Mouse (Mus musculus) T-cell, adult 2 months (primary cell): ENCODE results near the gene Dvl1.

Source experiments
- DNase-seq: peaks from one replicate; pipeline ENCODE4 v3.0.0; 2022; ENCODE audit warnings: low spot score

Dvl1 gene

GRCm38 (mm10) chr4:155846871-155847578 lies at the start of gene Dvl1:
TSS of gene Dvl1 (plus strand) at chr4:155847402.
- DNase-seq: peak; percentile 93

GRCm38 (mm10) chr4:155802075-155802474 lies 45.1 kb upstream of the Dvl1 start:
- DNase-seq: no peak

GRCm38 (mm10) chr4:155802741-155803339 lies 44.4 kb upstream of the Dvl1 start, which contains the start of gene Mrpl20:
TSS of gene Mrpl20 (plus strand) at chr4:155802878.
- peak; percentile 40 for DNase-seq

GRCm38 (mm10) chr4:155803340-155804041 lies 43.7 kb upstream of the Dvl1 start:
- DNase-seq: peak; percentile 95

GRCm38 (mm10) chr4:155807841-155808240 lies 39.4 kb upstream of the Dvl1 start:
- no peak for DNase-seq

GRCm38 (mm10) chr4:155811929-155812664 lies 35.1 kb upstream of the Dvl1 start, which contains the start of gene Ccnl2:
TSS of gene Ccnl2 (plus strand) at chr4:155812489.
- peak; percentile 95 for DNase-seq

GRCm38 (mm10) chr4:155812665-155813181 lies 34.5 kb upstream of the Dvl1 start:
- DNase-seq: peak; percentile 33

GRCm38 (mm10) chr4:155817533-155817932 lies 29.7 kb upstream of the Dvl1 start:
- no peak for DNase-seq

- peak; percentile 46 for DNase-seq
These were observed 26.2 kb upstream of the Dvl1 start for GRCm38 (mm10) chr4:155821025-155821424.

GRCm38 (mm10) chr4:155823443-155823842 lies 23.8 kb upstream of the Dvl1 start:
- no peak for DNase-seq

GRCm38 (mm10) chr4:155829866-155830265 lies 17.3 kb upstream of the Dvl1 start:
- no peak for DNase-seq

- DNase-seq: no peak
These were observed 16.6 kb upstream of the Dvl1 start for GRCm38 (mm10) chr4:155830596-155830995.

GRCm38 (mm10) chr4:155831205-155831766 lies 15.9 kb upstream of the Dvl1 start, which contains the start of gene Aurkaip1:
TSS of gene Aurkaip1 (plus strand) at chr4:155831272.
- peak; percentile 88 for DNase-seq

GRCm38 (mm10) chr4:155831831-155832230 lies 15.4 kb upstream of the Dvl1 start:
- no peak for DNase-seq

GRCm38 (mm10) chr4:155832321-155832720 lies 14.9 kb upstream of the Dvl1 start:
- no peak for DNase-seq

GRCm38 (mm10) chr4:155833234-155833633 lies 14.0 kb upstream of the Dvl1 start:
- DNase-seq: no peak

GRCm38 (mm10) chr4:155833836-155834235 lies 13.4 kb upstream of the Dvl1 start:
- peak; percentile 77 for DNase-seq

- no peak for DNase-seq
These were observed 9.7 kb upstream of the Dvl1 start for GRCm38 (mm10) chr4:155837404-155838010.

GRCm38 (mm10) chr4:155838187-155839153 lies 8.7 kb upstream of the Dvl1 start:
- DNase-seq: no peak

- DNase-seq: no peak
These were observed 7.7 kb upstream of the Dvl1 start, which contains the start of gene Mxra8 for GRCm38 (mm10) chr4:155839483-155839910. TSS of gene Mxra8 (plus strand) at chr4:155839680.
